Mouse (Mus musculus) CH12.LX (cell line): ENCODE results near the gene Efnb2. TPM values are rescaled to one million over a fixed set of nuclear protein-coding genes. Genes with fewer than 3 reads are reported as not detected.

ENCODE experiments used
- DNase-seq: peaks from one replicate; pipeline ENCODE4 v3.0.0-alpha.2; 2013; ENCODE audit errors: extremely low read depth
- H3K27ac ChIP-seq: 2 replicates; pipeline ENCODE4 v1.5.1; 2012; ENCODE audit warnings: low read depth, mild to moderate bottlenecking, control low read depth, moderate library complexity; ENCODE audit not compliant: insufficient read depth
- H3K27me3 ChIP-seq: replicated peaks from 2 replicates; pipeline ENCODE3; 2012; ENCODE audit warnings: inconsistent platforms
- H3K36me3 ChIP-seq, 2 experiments: replicated peaks in 1 of 2; 2 replicates each; pipeline versions ENCODE3 to v1.6.1; 2012; ENCODE audit warnings: inconsistent platforms in 1 of 2, low read length in 1 of 2, mild to moderate bottlenecking in 1 of 2, mixed read lengths in 1 of 2, moderate library complexity in 1 of 2; ENCODE audit not compliant: control insufficient read depth in 1 of 2, insufficient read depth in 1 of 2
- H3K4me1 ChIP-seq, 2 experiments: 2 replicates each; pipeline ENCODE4 v1.6.1; 2012; ENCODE audit warnings: inconsistent platforms in 1 of 2, moderate library complexity in 1 of 2; ENCODE audit not compliant: insufficient read depth in 2 of 2, control insufficient read depth in 1 of 2
- H3K4me2 ChIP-seq: 2 replicates; pipeline ENCODE4 v1.6.1; 2012; ENCODE audit warnings: low read depth, mild to moderate bottlenecking, control low read depth; ENCODE audit not compliant: poor library complexity, insufficient read depth, severe bottlenecking
- H3K4me3 ChIP-seq, 3 experiments: fragments of 150-350 bp in 1 of 3; sonication (generic) in 1 of 3; replicated peaks in 1 of 3; 2 replicates each; pipeline versions ENCODE3 to v1.5.1; 2011 to 2012; ENCODE audit warnings: low read depth in 2 of 3, low read length in 2 of 3, mild to moderate bottlenecking in 2 of 3, moderate library complexity in 2 of 3, control low read depth in 1 of 3, improper control_type of control experiment in 1 of 3, inconsistent platforms in 1 of 3, mixed read lengths in 1 of 3; ENCODE audit not compliant: poor library complexity in 1 of 3
- H3K79me2 ChIP-seq: replicated peaks from 2 replicates; pipeline ENCODE4 v1.6.1; 2012; ENCODE audit warnings: mild to moderate bottlenecking, moderate library complexity; ENCODE audit not compliant: control insufficient read depth, poor library complexity, insufficient read depth, severe bottlenecking; ENCODE audit errors: extremely low read depth
- H3K9ac ChIP-seq: 2 replicates; pipeline ENCODE4 v1.6.1; 2012; ENCODE audit warnings: low read depth, mild to moderate bottlenecking, control low read depth, moderate library complexity; ENCODE audit not compliant: insufficient read depth
- H3K9me3 ChIP-seq: replicated peaks from 2 replicates; pipeline ENCODE3; 2012; ENCODE audit warnings: low read length, inconsistent platforms, mixed read lengths
- BHLHE40 ChIP-seq: IDR thresholded peaks from 2 replicates; pipeline ENCODE4 v1.6.1; 2011; ENCODE audit warnings: mild to moderate bottlenecking, low read depth, low read length, improper control_type of control experiment
- CHD1 ChIP-seq: IDR thresholded peaks from 2 replicates; pipeline ENCODE4 v1.6.1; 2012; ENCODE audit warnings: low read depth, low read length, improper control_type of control experiment, inconsistent platforms
- CTCF ChIP-seq, 2 experiments: IDR thresholded peaks in 1 of 2; conservative IDR thresholded peaks in 1 of 2; 2 replicates each; pipeline ENCODE4 v1.5.1; 2011 to 2012; ENCODE audit warnings: low read depth in 2 of 2, low read length in 2 of 2, improper control_type of control experiment in 1 of 2, inconsistent platforms in 1 of 2, mild to moderate bottlenecking in 1 of 2, moderate library complexity in 1 of 2
- E2F4 ChIP-seq: IDR thresholded peaks from 2 replicates; pipeline ENCODE4 v1.6.1; 2011; ENCODE audit warnings: low read depth, low read length, improper control_type of control experiment; ENCODE audit not compliant: insufficient replicate concordance
- EP300 ChIP-seq: IDR thresholded peaks from 2 replicates; pipeline ENCODE4 v1.6.1; 2011; ENCODE audit warnings: low read length, improper control_type of control experiment
- HCFC1 ChIP-seq: IDR thresholded peaks from 2 replicates; pipeline ENCODE4 v1.6.1; 2012; ENCODE audit warnings: low read depth, mild to moderate bottlenecking, inconsistent platforms, low read length, improper control_type of control experiment
- IRF4 ChIP-seq: IDR thresholded peaks from 2 replicates; pipeline ENCODE4 v1.6.1; 2014; ENCODE audit warnings: low read depth, mild to moderate bottlenecking, inconsistent platforms, low read length, improper control_type of control experiment
- JUN ChIP-seq: IDR thresholded peaks from 2 replicates; pipeline ENCODE4 v1.6.1; 2011; ENCODE audit warnings: low read depth, mild to moderate bottlenecking, low read length, improper control_type of control experiment, moderate library complexity; ENCODE audit not compliant: insufficient read depth
- KAT2A ChIP-seq: IDR thresholded peaks from 2 replicates; pipeline ENCODE4 v1.6.1; 2012; ENCODE audit warnings: low read length, improper control_type of control experiment, inconsistent platforms; ENCODE audit not compliant: insufficient replicate concordance
- MAFK ChIP-seq: IDR thresholded peaks from 2 replicates; pipeline ENCODE4 v1.6.1; 2011; ENCODE audit warnings: low read length, improper control_type of control experiment; ENCODE audit not compliant: insufficient replicate concordance
- MAZ ChIP-seq: IDR thresholded peaks from 2 replicates; pipeline ENCODE4 v1.6.1; 2012; ENCODE audit warnings: low read depth, mild to moderate bottlenecking, inconsistent platforms, low read length, improper control_type of control experiment, moderate library complexity
- MEF2A ChIP-seq: IDR thresholded peaks from 2 replicates; pipeline ENCODE4 v1.6.1; 2014; ENCODE audit warnings: low read depth, mild to moderate bottlenecking, inconsistent platforms, low read length, improper control_type of control experiment, borderline replicate concordance
- MYC ChIP-seq: IDR thresholded peaks from 2 replicates; pipeline ENCODE4 v1.6.1; 2011; ENCODE audit warnings: low read depth, mild to moderate bottlenecking, improper control_type of control experiment, low read length
- PAX5 ChIP-seq: IDR thresholded peaks from 2 replicates; pipeline ENCODE4 v1.6.1; 2012; ENCODE audit warnings: low read length, inconsistent platforms, mixed read lengths
- RAD21 ChIP-seq: IDR thresholded peaks from 2 replicates; pipeline ENCODE4 v1.6.1; 2011; ENCODE audit warnings: low read depth, mild to moderate bottlenecking, low read length, improper control_type of control experiment, moderate library complexity
- USF2 ChIP-seq: conservative IDR thresholded peaks from 2 replicates; pipeline ENCODE4 v1.6.1; 2011; ENCODE audit warnings: low read depth, low read length, improper control_type of control experiment
- ZC3H11A ChIP-seq: IDR thresholded peaks from 2 replicates; pipeline ENCODE4 v1.6.1; 2012; ENCODE audit warnings: low read depth, mild to moderate bottlenecking, inconsistent platforms, low read length, improper control_type of control experiment
- ZMIZ1 ChIP-seq: IDR thresholded peaks from 2 replicates; pipeline ENCODE4 v1.6.1; 2012; ENCODE audit warnings: low read depth, mild to moderate bottlenecking, inconsistent platforms, low read length, improper control_type of control experiment
- ZNF384 ChIP-seq: IDR thresholded peaks from 2 replicates; pipeline ENCODE4 v1.6.1; 2012; ENCODE audit warnings: low read depth, low read length, improper control_type of control experiment, inconsistent platforms
- dilution Hi-C: fragments of 300-500 bp; cut with MboI; formaldehyde crosslinking; loops from 2 replicates; pipeline ENCODE4 v1.14.3; 2020; ENCODE audit warnings: low sequenced_read_pairs; ENCODE audit not compliant: extremely low pct_unique_long_range_greater_than_20kb, extremely low pct_ligation_motif_present
- in situ Hi-C: fragments of 300-500 bp; cut with MboI; formaldehyde crosslinking; loops from 3 replicates; pipeline ENCODE4 v1.14.3; 2019; ENCODE audit warnings: low sequenced_read_pairs, low pct_ligation_motif_present, low pct_unique_long_range_greater_than_20kb, mixed read lengths
- polyA plus RNA-seq: library from polyadenylated mRNA; unstranded; fragments of >175 nt; gene quantifications from 2 replicates; pipeline ENCODE4 v1.2.1, GENCODE M21; 2012; ENCODE audit warnings: low read depth; ENCODE audit not compliant: insufficient read length
- total RNA-seq, 2 experiments: library from RNA; depleted of rRNA; stranded (reverse); fragments of 300-350 nt in 1 of 2; fragments of >200 nt in 1 of 2; gene quantifications; 2 replicates each; pipeline ENCODE4 v1.2.3; 2012 to 2014

Gene Efnb2
- total and polyA plus RNA-seq, 3 experiments, result 0.06 to 0.25 TPM; not detected in 1

DNA sequence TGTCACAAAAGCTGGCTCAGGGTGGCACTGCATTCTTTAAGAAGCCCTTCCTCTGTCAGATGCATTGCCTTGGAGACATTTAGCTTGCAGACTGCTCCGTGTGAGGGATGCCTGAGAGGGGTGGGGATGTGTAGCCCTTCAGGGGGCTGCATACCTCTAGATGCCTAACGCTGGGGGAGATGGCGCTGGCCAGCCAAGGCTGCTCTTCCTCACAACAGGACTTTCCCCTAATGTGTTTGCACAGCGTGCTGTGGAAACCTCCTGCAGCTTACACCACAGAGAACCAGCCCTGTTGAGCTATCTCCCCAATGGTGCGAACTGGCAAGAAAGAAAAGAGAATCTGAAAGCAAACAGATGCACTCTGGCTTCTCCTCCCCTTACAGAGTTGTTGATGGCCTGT, 51.9 kb downstream of the Efnb2 start:
- Histone ChIP-seq H3K36me3 (no peaks in the 10 kb centered on the region), H3K4me1 (no peaks in the 10 kb centered on the region), H3K79me2 (no peaks in the 10 kb centered on the region), H3K9me3 (peaks cover 67% of the 10 kb centered on the region), H3K9ac (no peak overlapping the region), H3K27ac (no peak overlapping the region), H3K4me2 (no peak overlapping the region), H3K27me3 (no peaks in the 10 kb centered on the region), H3K4me3 (no peak overlapping the region)
- no peak for TF ChIP-seq ZNF384
- TF ChIP-seq CTCF (conservative IDR thresholded peaks at IDR 0.05 in 1 of 2, IDR thresholded peaks at IDR 0.05 in 1 of 2; ENCODE audit: low read depth in 2 of 2, low read length in 2 of 2), result no peak
- TF ChIP-seq MYC, result no peak
- dilution Hi-C loops, result no loop called here
- DNase-seq, result no peak
- in situ Hi-C loops, result no loop called here

DNA sequence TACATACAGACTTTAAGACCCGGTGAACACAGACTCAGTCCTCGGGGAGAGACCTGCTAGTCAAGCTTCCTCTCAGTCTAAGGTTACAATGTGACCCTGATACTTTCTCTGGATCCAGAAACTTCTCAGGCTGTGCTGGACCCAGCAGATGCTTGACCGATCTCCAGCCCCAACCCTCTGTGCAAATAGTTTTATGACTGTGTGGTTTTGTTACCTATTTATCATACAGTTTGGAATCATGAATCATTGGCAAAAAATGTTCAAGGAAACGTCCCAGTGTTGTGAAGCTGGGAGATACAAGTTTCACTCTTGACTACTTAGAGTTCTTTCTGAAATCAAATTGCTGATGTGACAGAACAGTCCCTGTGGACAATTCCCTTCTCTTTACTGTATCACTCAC, 55.4 kb downstream of the Efnb2 start:
- Histone ChIP-seq H3K4me3 (no peak overlapping the region), H3K4me1 (no peaks in the 10 kb centered on the region), H3K4me2 (no peak overlapping the region), H3K9me3 (peaks cover 82% of the 10 kb centered on the region), H3K9ac (no peak overlapping the region), H3K27me3 (no peaks in the 10 kb centered on the region)
- in situ Hi-C loops, result no loop called here
- no peak for DNase-seq
- TF ChIP-seq ZC3H11A, result no peak
- TF ChIP-seq, all 38 proteins: peak for 0
- H3K36me3 ChIP-seq, result no peaks in the 10 kb centered on the region
- no peaks in the 10 kb centered on the region for H3K79me2 ChIP-seq
- H3K27ac ChIP-seq, result no peak overlapping the region
- dilution Hi-C loops, result no loop called here

DNA sequence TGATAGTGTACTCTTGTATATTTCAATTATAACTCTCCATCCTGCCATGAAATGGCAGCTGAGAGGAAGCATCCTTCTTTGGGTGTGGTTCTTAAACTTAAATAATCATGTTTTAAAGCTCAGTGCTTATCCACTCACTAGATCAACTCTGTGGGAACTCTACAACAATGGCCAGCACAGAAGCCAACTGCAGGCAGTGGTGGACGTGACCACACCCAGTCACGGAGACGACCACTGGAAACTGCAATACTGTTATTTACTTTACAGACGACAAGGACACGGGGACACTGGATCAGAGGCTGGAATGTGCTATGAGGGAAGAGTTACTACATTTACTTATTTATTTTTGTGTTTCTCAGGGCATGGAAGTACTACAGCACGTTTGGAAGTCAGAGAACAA, 57.2 kb downstream of the Efnb2 start:
- Histone ChIP-seq H3K9ac (no peak overlapping the region), H3K9me3 (peaks cover 73% of the 10 kb centered on the region), H3K4me1 (no peaks in the 10 kb centered on the region), H3K4me2 (no peak overlapping the region), H3K36me3 (no peaks in the 10 kb centered on the region), H3K27ac (no peak overlapping the region), H3K4me3 (no peak overlapping the region), H3K79me2 (no peaks in the 10 kb centered on the region), H3K27me3 (no peaks in the 10 kb centered on the region)
- no peak for TF ChIP-seq KAT2A
- no peak for TF ChIP-seq BHLHE40
- no peak for TF ChIP-seq RAD21
- TF ChIP-seq PAX5, result no peak
- no peak for TF ChIP-seq IRF4
- no peak for TF ChIP-seq EP300
- TF ChIP-seq CTCF (conservative IDR thresholded peaks at IDR 0.05 in 1 of 2, IDR thresholded peaks at IDR 0.05 in 1 of 2; ENCODE audit: low read depth in 2 of 2, low read length in 2 of 2), result no peak
- TF ChIP-seq USF2, result no peak
- TF ChIP-seq MEF2A, result no peak
- TF ChIP-seq MAZ, result no peak
- no peak for TF ChIP-seq E2F4
- no peak for TF ChIP-seq ZMIZ1
- TF ChIP-seq CHD1, result no peak
- TF ChIP-seq HCFC1, result no peak
- TF ChIP-seq MAFK, result no peak
- TF ChIP-seq JUN, result no peak
- TF ChIP-seq ZC3H11A, result no peak
- no peak for DNase-seq
- dilution Hi-C loops (no loop called here), in situ Hi-C loops (no loop called here)
